Mouse (Mus musculus) forebrain, embryonic 10.5 days (tissue): ENCODE data around the gene Trmt13. TPM values are rescaled to one million over a fixed set of nuclear protein-coding genes. Genes with fewer than 3 reads are reported as not detected.
"Not testable (repeated sequence)": the region's sequence is repeated elsewhere in the genome, so short reads cannot be mapped to it uniquely, and the experiment has no call there.

ENCODE experiments used
- DNase-seq: peaks from one replicate; pipeline ENCODE4 v3.0.0-alpha.2; 2017; ENCODE audit warnings: low spot score; ENCODE audit errors: extremely low spot score
- H3K27ac ChIP-seq: fragments of 300-500 bp; sonication (generic); 2 replicates; pipeline ENCODE4 v1.5.1; 2016; ENCODE audit warnings: mild to moderate bottlenecking
- H3K27me3 ChIP-seq: fragments of 300-500 bp; sonication (generic); 2 replicates; pipeline ENCODE4 v1.6.1; 2016; ENCODE audit warnings: mild to moderate bottlenecking; ENCODE audit not compliant: poor library complexity, severe bottlenecking
- H3K36me3 ChIP-seq: fragments of 300-500 bp; sonication (generic); replicated peaks from 2 replicates; pipeline ENCODE4 v1.6.1; 2016; ENCODE audit warnings: mild to moderate bottlenecking, moderate library complexity
- H3K4me1 ChIP-seq: fragments of 300-500 bp; sonication (generic); 2 replicates; pipeline ENCODE4 v1.6.1; 2016
- H3K4me3 ChIP-seq: fragments of 300-500 bp; sonication (generic); 2 replicates; pipeline ENCODE4 v1.5.1; 2016; ENCODE audit warnings: mild to moderate bottlenecking, moderate library complexity
- H3K9me3 ChIP-seq: fragments of 300-500 bp; sonication (generic); 2 replicates; pipeline ENCODE4 v1.6.1; 2016; ENCODE audit warnings: mild to moderate bottlenecking, moderate library complexity
- WGBS: fragments of 180-500 bp; shearing (Covaris S2); methylation state at CpG from one replicate; pipeline ENCODE4 v1.1.7; 2016; 5-methylcytosine and 5-hydroxymethylcytosine counted together
- polyA plus RNA-seq: library from polyadenylated mRNA; unstranded; fragments of >200 nt; fragmentation: Nextera tagmentation; extraction: Ambion mirVana; gene quantifications from 2 replicates; pipeline ENCODE4 v1.2.1, GENCODE M21; 2016

Trmt13 gene
- polyA plus RNA-seq, 1 experiment from 2014 or later, result 22.5 TPM

DNA sequence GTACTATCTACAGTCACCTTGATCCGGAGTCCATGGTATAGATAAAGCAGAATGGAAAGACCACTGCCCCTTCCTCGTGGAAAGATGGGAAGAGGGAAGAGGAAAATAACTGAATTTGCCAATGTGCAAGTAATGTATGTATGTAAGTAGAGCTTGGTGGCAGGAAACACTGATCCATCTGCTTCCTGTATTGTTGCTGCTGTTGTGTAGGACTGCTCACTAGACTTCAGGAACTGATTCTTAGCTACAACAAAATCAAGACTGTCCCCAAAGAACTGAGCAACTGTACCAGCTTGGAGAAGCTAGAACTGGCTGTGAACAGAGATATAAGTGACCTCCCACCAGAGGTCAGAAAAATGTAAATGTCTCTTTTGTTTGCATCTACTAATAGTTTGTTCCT is 43.8 kb downstream of the Trmt13 start:
- H3K4me1 ChIP-seq, result no peaks in the 10 kb centered on the region
- H3K9me3 ChIP-seq, result peaks cover 8% of the 10 kb centered on the region
- H3K27me3 ChIP-seq, result no peaks in the 10 kb centered on the region
- H3K36me3 ChIP-seq, result no peaks in the 10 kb centered on the region
- no peak for DNase-seq
- H3K27ac ChIP-seq, result no peak overlapping the region
- H3K4me3 ChIP-seq, result no peak overlapping the region
- WGBS, result 77% methylated on average over 2 of the region's 2 CpGs

DNA sequence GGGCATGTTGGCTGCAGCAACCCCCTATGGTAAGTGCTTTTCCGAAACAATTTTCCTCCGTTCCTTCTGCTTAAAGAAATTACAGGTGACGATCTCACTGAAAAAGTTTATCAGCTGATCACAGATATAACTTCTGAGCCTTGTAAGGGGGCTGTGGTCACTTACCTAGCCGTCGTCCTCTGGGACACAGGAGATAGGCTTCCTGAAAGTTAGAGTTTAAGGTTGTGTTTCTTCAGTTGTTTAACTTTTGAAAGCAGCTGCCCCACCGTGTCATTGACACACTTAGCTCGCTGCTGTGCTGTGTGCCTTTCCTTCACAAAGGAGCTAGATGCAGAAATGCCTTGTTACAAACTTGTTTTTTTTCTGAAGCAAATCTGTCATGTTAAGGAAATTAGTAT is 51.3 kb downstream of the Trmt13 start:
- H3K36me3 ChIP-seq, result no peaks in the 10 kb centered on the region
- no peak overlapping the region for H3K4me3 ChIP-seq
- no peak overlapping the region for H3K27ac ChIP-seq
- H3K4me1 ChIP-seq, result no peaks in the 10 kb centered on the region
- H3K9me3 ChIP-seq, result peaks cover 8% of the 10 kb centered on the region
- DNase-seq, result no peak
- 87% methylated on average over 7 of the region's 7 CpGs for WGBS
- H3K27me3 ChIP-seq, result no peaks in the 10 kb centered on the region

DNA sequence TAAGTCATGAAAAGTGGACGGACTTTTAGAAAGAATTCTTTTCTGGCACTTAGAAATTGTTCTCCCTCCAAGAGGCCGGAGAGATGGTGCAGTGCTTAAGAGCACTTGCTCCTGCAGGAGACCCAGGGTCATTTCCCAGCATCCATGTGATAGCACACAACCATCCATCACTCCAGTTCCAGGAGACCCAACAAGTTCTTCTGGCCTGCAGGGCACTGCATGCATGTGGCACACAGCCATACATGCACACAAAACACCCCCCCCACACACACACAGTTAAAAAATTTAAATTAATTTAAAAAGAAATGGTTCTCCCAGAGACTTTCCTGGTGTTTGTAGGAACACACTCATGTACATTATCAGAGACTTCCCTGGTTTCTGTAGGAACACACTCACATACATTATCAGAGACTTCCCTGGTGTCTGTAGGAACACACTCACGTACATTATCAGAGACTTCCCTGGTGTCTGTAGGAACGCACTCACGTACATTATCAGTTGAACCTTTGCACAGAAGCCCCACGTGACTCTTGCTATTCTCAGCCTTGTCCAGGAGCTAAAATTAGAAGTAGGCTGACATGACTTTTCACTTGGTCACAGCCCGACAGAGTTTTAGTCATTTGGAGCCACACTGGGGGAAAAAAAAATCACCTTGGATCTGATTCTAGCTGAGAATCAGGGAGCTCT is 51.8 kb downstream of the Trmt13 start, which contains the start of gene Lrrc39:
Gene Lrrc39 (plus strand): TSS at position 566 of the 687 bp plus-strand sequence.
- DNase-seq, result no peak
- Histone ChIP-seq H3K4me1 (no peaks in the 10 kb centered on the region), H3K27me3 (no peaks in the 10 kb centered on the region), H3K27ac (no peak within 1 kb of the TSS), H3K36me3 (no peaks in the 10 kb centered on the region), H3K4me3 (no peak within 1 kb of the TSS), H3K9me3 (peaks cover 8% of the 10 kb centered on the region)
- WGBS, result 83% methylated on average over 7 of the region's 7 CpGs

DNA sequence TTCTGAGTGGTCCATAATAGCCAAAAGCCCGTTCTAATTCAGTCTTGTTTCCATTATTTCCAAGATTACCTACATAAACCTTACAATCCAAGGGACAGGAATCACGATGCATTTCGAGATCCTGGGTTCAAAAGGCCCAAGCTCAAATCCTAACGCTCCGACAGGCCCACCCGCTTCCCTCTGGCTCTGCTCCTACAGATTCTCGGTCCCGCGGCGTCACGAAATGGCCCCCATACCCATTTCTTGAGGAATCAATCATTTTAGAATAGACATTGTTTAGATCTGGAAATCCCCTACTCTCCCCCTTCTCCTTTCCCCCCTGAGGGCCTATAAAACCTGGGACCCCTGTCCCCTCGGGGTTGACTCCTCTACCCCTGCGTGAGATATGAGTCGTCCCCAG is 53.1 kb downstream of the Trmt13 start:
- not testable (repeated sequence) for H3K27ac ChIP-seq, H3K9me3 ChIP-seq, DNase-seq, H3K36me3 ChIP-seq, H3K27me3 ChIP-seq, H3K4me1 ChIP-seq, H3K4me3 ChIP-seq
- WGBS, result 93% methylated on average over 14 of the region's 14 CpGs

DNA sequence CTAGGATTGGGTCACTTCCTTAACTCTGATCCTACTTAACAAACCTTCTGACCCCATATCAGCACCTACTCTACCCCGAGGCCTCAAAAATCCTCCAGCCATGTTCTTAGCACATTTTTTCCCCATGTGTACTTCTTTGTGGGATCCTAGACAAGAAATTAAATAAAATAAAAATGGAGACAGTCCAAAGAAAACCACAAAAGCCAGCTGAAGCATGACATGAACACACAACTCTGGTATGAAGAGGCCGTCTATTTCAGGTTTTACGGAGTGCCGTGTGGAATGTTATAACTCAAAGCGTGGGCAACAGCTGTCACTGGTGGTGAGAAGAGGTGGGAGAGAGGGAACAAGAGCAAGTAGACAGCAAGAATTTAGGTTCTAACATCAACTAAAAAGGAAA is 63.0 kb downstream of the Trmt13 start:
- Histone ChIP-seq H3K27me3 (no peaks in the 10 kb centered on the region), H3K27ac (no peak overlapping the region), H3K9me3 (0 out of 2 replicates have a peak, but pooled peaks cover 4% of the 10 kb centered on the region), H3K4me3 (no peak overlapping the region), H3K4me1 (no peaks in the 10 kb centered on the region), H3K36me3 (peaks cover 47% of the 10 kb centered on the region)
- 97% methylated on average over 5 of the region's 5 CpGs for WGBS
- DNase-seq, result no peak

DNA sequence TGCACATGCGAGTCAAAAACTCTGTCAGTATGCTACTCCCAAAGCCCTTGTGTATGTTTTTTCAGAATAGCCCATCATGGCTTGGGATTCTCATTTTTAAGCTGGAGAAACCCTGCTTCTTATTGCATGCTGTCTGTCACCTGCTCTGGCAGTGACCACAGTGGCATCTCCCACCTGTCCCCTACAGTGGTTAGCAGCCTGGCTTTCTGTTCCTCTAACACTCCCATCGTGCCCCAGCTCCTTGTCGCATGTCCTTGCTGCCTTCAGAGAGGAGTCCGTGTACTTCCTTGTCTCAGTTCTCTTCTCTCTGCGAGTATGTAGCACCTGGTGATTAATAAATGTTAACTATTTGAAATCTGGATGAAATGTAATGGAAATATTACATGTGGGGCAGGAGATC is 67.0 kb downstream of the Trmt13 start:
- H3K27ac ChIP-seq, result no peak overlapping the region
- H3K9me3 ChIP-seq, result 0 out of 2 replicates have a peak, but pooled peaks cover 4% of the 10 kb centered on the region
- no peaks in the 10 kb centered on the region for H3K4me1 ChIP-seq
- DNase-seq, result no peak
- peaks cover 78% of the 10 kb centered on the region for H3K36me3 ChIP-seq
- no peaks in the 10 kb centered on the region for H3K27me3 ChIP-seq
- WGBS, result 91% methylated on average over 5 of the region's 5 CpGs
- H3K4me3 ChIP-seq, result no peak overlapping the region

DNA sequence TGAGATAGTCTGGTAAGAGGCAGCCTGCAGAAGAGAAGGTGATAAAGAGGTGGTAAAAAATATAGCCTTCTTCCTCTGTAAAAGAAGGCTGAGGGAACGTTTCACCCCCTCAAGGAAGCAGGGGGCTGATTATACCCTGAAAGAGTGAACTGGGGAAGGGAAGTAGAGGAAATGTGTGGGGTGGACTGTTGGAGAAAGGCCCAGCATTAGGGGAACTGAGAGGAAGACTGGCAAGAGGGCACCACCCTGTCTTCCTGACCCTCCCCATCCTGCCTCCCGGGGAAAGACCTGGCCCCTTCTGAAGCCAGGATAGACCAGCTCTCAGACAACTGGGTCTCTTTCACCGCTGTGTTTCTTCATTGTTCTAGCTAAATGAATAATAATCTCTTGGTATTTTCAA is 71.9 kb downstream of the Trmt13 start:
- 90% methylated on average over 3 of the region's 3 CpGs for WGBS
- Histone ChIP-seq H3K27ac (no peak overlapping the region), H3K27me3 (no peaks in the 10 kb centered on the region), H3K36me3 (peaks cover 83% of the 10 kb centered on the region), H3K9me3 (no peaks in the 10 kb centered on the region), H3K4me1 (no peaks in the 10 kb centered on the region), H3K4me3 (no peak overlapping the region)
- DNase-seq, result no peak

DNA sequence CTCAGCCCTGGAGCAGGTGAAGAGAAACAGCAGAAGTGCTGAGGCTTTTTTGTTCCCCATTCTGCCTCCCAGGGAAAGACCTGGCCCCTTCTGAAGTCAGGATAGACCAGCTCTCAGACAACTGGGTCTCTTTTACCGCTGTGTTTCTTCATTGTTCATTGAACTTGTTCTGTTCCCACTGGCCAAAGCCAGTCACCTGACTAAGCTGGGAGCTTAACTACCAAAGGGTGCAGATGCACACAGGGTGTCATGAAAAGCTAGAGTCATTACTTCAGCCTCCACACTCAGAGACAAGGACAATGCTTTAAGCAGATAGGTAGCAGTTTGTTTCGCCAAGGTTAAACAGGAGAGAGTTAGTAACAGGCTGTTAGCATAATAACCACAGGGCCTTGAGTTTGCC is 72.3 kb downstream of the Trmt13 start:
- 90% methylated on average over 2 of the region's 2 CpGs for WGBS
- Histone ChIP-seq H3K36me3 (peaks cover 83% of the 10 kb centered on the region), H3K4me3 (no peak overlapping the region), H3K27me3 (no peaks in the 10 kb centered on the region), H3K27ac (no peak overlapping the region), H3K4me1 (no peaks in the 10 kb centered on the region), H3K9me3 (no peaks in the 10 kb centered on the region)
- DNase-seq, result no peak

DNA sequence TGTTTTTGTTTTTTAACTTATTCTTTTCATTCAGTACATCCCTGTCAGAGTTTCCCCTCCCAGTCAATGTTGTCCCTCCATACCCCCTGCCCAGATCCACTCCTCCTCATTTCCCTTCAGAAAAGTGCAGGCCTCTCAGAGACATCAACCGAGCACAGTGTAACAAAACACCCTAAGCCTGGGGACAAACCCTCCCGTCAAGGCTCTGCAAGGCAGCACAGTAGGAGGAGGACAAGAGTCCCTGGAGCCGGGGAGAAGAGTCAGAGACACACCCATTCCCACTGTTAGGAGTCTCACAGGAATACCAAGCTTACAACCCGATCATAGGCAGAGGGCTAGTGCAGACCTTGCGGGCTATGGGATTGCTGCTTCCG is 77.2 kb downstream of the Trmt13 start:
- no peak for DNase-seq
- Histone ChIP-seq H3K4me3 (no peak overlapping the region), H3K27ac (no peak overlapping the region)

DNA sequence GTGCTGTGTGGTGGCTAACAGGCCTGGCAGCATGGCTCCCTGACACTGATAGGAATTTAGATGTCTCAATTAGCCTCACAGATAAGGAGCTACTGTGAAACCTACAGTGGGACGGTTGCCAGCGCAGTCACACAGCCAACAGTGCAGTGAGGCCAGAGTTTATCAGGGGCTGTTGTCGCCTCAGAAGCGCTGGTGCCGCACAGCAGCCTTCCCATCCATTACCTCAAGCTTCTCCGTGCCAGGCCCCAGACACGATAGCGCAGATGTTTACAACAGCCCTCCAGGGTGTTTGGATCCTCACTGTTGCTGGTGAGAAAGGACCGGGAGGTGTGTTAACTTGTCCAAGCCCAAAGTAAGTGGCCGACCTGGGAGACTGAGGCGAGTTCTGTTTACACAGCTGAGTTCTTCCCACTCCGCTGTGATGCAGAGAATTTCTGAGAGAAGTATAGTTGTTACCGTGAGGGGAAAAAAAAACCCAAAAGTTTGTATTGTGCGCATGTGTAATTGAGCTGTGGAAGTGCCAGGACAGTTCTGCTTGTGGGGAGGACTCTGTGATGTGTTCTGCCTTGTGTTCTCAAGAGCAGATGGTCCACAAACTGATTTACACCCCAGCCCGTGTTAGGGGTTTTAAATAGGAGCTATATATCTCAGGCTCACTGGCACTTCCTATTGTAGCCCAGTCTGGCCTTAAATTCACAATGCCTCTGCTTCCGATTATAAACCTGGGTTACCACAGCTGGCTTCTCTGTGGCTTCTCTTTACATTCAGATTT is 77.8 kb downstream of the Trmt13 start:
- no peak for DNase-seq
- 83% methylated on average over 16 of the region's 16 CpGs for WGBS
- Histone ChIP-seq H3K27me3 (no peaks in the 10 kb centered on the region), H3K9me3 (no peaks in the 10 kb centered on the region), H3K27ac (no peak overlapping the region), H3K4me3 (no peak overlapping the region), H3K36me3 (peaks cover 80% of the 10 kb centered on the region), H3K4me1 (no peaks in the 10 kb centered on the region)

More for the DNA sequence above, 77.2 kb downstream of the Trmt13 start:
- WGBS, result 63% methylated on average over 6 of the region's 6 CpGs
- Histone ChIP-seq H3K36me3 (peaks cover 83% of the 10 kb centered on the region), H3K4me1 (no peaks in the 10 kb centered on the region), H3K27me3 (no peaks in the 10 kb centered on the region), H3K9me3 (no peaks in the 10 kb centered on the region)

Other genes starting within 250 kb of the Trmt13 start
- gene Cdc14a, start 190.6 kb downstream of the Trmt13 start, polyA plus RNA-seq, result 19.7 and 19.8 TPM in 2 replicates
- 117 and 118 TPM in 2 replicates for gene Rtca, start 106.4 kb downstream of the Trmt13 start, polyA plus RNA-seq
- gene Dbt, start 101.5 kb downstream of the Trmt13 start, polyA plus RNA-seq, result 11.4 and 12.4 TPM in 2 replicates
- gene Lrrc39, start 51.6 kb downstream of the Trmt13 start, polyA plus RNA-seq, result 0.49 and 0.73 TPM in 2 replicates
- gene Sass6, start 19.6 kb downstream of the Trmt13 start, polyA plus RNA-seq, result 42.7 and 43.1 TPM in 2 replicates
- 82.2 and 84.4 TPM in 2 replicates for gene Mfsd14a, start 48.1 kb upstream of the Trmt13 start, polyA plus RNA-seq
- 0.84 TPM in 1 of 2 replicates, not detected in the other for gene Gm43191, start 66.7 kb upstream of the Trmt13 start, polyA plus RNA-seq
- 8.3 and 9.8 TPM in 2 replicates for gene Slc35a3, start 98.2 kb upstream of the Trmt13 start, polyA plus RNA-seq
- gene Agl, start 193.6 kb upstream of the Trmt13 start, polyA plus RNA-seq, result 9.9 and 11.0 TPM in 2 replicates
- gene Frrs1, start 244.9 kb upstream of the Trmt13 start, polyA plus RNA-seq, result 14.7 and 16.3 TPM in 2 replicates